ENCODE assay signal across 8 mouse cellular contexts in the genomic region with DNA sequence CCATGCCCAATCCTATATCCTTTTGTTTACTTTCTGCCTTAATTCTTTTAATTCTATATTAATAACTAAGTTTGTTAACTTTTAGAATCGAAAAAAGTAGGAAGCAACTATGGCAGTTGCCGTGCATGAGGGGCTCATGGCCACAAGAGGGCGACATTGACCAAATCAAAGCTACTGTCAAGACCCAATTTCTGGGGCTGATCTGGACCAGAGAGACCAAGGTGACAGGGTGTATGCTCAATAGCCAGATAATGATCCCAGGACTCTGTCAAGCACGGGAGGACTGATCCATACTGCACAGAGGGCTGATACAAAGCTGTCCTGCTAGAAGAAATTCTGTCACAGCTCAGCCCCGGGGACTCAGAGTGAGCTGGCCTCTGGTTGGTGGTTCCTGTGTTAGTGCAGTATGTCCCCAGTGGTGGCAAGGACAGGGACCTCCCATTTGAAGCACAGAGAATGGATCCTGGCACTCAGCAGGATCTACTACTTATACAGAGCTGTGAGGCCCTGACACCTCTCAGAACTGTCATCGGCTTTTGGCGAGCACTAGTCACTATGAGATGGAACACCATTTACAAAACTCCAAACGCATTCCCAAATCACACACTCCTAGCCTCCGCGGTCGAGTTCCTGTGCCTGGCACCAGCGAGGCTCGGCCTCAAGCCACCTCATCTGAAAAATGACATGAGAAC. TPM values are rescaled to one million over a fixed set of nuclear protein-coding genes. Genes with fewer than 3 reads are reported as not detected.
DNase-seq lines count a peak whose midpoint lies in the region; ATAC-seq lines count a peak whose summit lies in the region.
"Had no signal": no experiment of that assay in that cellular context is flagged by ENCODE, and none has a peak within 500 bp of the region (broad histone marks: within the 10 kb centered on the region; RNA-seq: fewer than 3 reads in every experiment).

No protein-coding gene starts in this region.

- no peaks in the 10 kb centered on the region for H3K27me3 ChIP-seq in forebrain, embryonic 16.5 days (replicated peaks; ENCODE audit: control insufficient read depth, insufficient read depth, low read length)
- no peaks in the 10 kb centered on the region for H3K27me3 ChIP-seq in hindbrain, embryonic 10.5 days (ENCODE audit: insufficient read depth, poor library complexity, severe bottlenecking)

- H3K9ac ChIP-seq in forebrain, embryonic 16.5 days (replicated peaks; ENCODE audit: low read depth, low read length): no peak overlapping the region

- peak; percentile 53 for DNase-seq in Muller cell, postnatal 12 days (ENCODE audit: inconsistent ontology term)
- DNase-seq in c-Kit-positive CD71-negative TER-119-negative erythroid progenitor cells, embryonic 14.5 days (ENCODE audit: low read depth): peak; percentile 42
- DNase-seq in hindbrain, embryonic 10.5 days (ENCODE audit: low spot score): peak; percentile 70
- peak; percentile 71 to 78 for DNase-seq in layer of hippocampus, postnatal 14 days (ENCODE audit: low spot score in 2 of 2)
- peak; percentile 72 for DNase-seq in mesoderm, embryonic 11.5 days (ENCODE audit: low read depth, low spot score)
- DNase-seq in skeletal muscle tissue, adult 2 months (ENCODE audit: low read depth, low spot score): peak; percentile 41

- peak; percentile 49 for ATAC-seq in forebrain, embryonic 16.5 days

- no peak overlapping the region for H3K4me3 ChIP-seq in forebrain, embryonic 16.5 days (replicated peaks; ENCODE audit: low read length)
- no peak overlapping the region for H3K4me3 ChIP-seq in hindbrain, embryonic 10.5 days
- H3K4me3 ChIP-seq: megakaryocyte, embryonic 14.5 days had no signal

- no peaks in the 10 kb centered on the region for H3K9me3 ChIP-seq in forebrain, embryonic 16.5 days (ENCODE audit: control insufficient read depth, low read length)
- H3K9me3 ChIP-seq in hindbrain, embryonic 10.5 days: no peaks in the 10 kb centered on the region
- H3K9me3 ChIP-seq: megakaryocyte, embryonic 14.5 days had no signal

- no peaks in the 10 kb centered on the region for H3K4me1 ChIP-seq in forebrain, embryonic 16.5 days (replicated peaks; ENCODE audit: control insufficient read depth, insufficient read depth, low read length)
- peaks cover 7% of the 10 kb centered on the region for H3K4me1 ChIP-seq in hindbrain, embryonic 10.5 days (replicated peaks)

- WGBS in forebrain, embryonic 16.5 days: 67% methylated on average over 13 of the region's 13 CpGs
- WGBS in hindbrain, embryonic 10.5 days: 75% methylated on average over 13 of the region's 13 CpGs

- no peaks in the 10 kb centered on the region; the same call in 1 of the 2 replicates for H3K36me3 ChIP-seq in forebrain, embryonic 16.5 days (ENCODE audit: control insufficient read depth, insufficient read depth)
- peaks cover 95% of the 10 kb centered on the region for H3K36me3 ChIP-seq in hindbrain, embryonic 10.5 days

- no peak overlapping the region for H3K27ac ChIP-seq in forebrain, embryonic 16.5 days (ENCODE audit: low read length)
- H3K27ac ChIP-seq in hindbrain, embryonic 10.5 days: no peak overlapping the region

- no peak overlapping the region for H3K4me2 ChIP-seq in forebrain, embryonic 16.5 days (ENCODE audit: low read length)

RNA-seq across cellular contexts. Expression of gene Sardh, which starts 32.9 kb away (rescaled TPM):
- polyA plus RNA-seq in forebrain, embryonic 16.5 days (2015; fragmentation: Nextera tagmentation; extraction: Ambion mirVana): 4.1 and 5.8 TPM in 2 replicates
- polyA plus RNA-seq in hindbrain, embryonic 10.5 days (2016; fragmentation: Nextera tagmentation; extraction: Ambion mirVana): 1.9 and 3.9 TPM in 2 replicates
- 10 to 100 TPM in 1 of 2 experiments, 1 to 10 TPM in 1; 9.8 to 10.5 TPM for total RNA-seq in layer of hippocampus, postnatal 14 days (2021)
